Comparison of ENCODE assay signal across 9 mouse cellular contexts in the genomic region with DNA sequence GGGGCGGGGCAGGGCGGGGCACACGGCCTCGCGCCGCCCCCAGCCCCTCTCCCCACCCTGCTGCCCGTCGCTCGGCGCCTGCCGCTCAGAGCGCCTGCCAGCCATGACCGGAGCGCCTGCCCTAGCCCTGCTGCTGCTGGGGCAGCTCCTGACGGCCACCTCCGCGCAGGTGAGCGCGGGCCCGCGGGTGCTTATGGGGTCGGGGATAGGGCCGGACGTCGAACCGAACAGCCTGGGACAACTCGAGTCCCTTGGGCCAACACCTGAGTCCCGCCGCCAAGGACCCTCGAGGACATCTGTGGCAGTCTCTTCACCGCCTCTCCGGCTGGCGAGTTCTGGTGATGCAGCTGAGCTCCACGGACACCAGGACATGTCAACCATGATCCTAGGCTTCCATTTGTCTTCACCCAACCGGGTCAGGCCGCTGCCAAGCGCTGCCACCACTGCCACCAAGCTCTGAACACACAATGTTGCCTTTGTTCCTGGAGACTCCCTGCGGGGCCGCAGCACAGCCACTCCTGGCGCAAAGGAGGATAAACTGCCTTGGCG. TPM values are rescaled to one million over a fixed set of nuclear protein-coding genes. Genes with fewer than 3 reads are reported as not detected.
DNase-seq lines count a peak whose midpoint lies in the region; ATAC-seq and TF ChIP-seq lines count a peak whose summit lies in the region.
"Had no signal": no experiment of that assay in that cellular context is flagged by ENCODE, and none has a peak within 500 bp of the region (broad histone marks: within the 10 kb centered on the region; RNA-seq: fewer than 3 reads in every experiment).

No protein-coding gene starts in this region.

- peaks cover 4% of the 10 kb centered on the region; the same call in 1 of the 2 replicates for H3K4me1 ChIP-seq in embryonic facial prominence, embryonic 11.5 days (ENCODE audit: control insufficient read depth, insufficient read depth, low read length)
- H3K4me1 ChIP-seq in hindbrain, embryonic 16.5 days (ENCODE audit: control insufficient read depth, insufficient read depth, low read depth, low read length) = peaks cover 20% of the 10 kb centered on the region
- H3K4me1 ChIP-seq in neural tube, embryonic 13.5 days (replicated peaks) = peaks cover 42% of the 10 kb centered on the region

- no peak for DNase-seq in layer of hippocampus, adult 2 months (ENCODE audit: low spot score in 2 of 2)
- no peak for DNase-seq in layer of hippocampus, adult 9-10 months (ENCODE audit: low spot score)
- peak; percentile 39 for DNase-seq in embryonic facial prominence, embryonic 11.5 days (ENCODE audit: low spot score)
- DNase-seq in MN1 (ENCODE audit: low spot score) = no peak
- no peak for DNase-seq in adrenal gland, postnatal 14 days
- no peak for DNase-seq in ovary, postnatal 36 days (ENCODE audit: low spot score)

- H3K36me3 ChIP-seq in embryonic facial prominence, embryonic 11.5 days (replicated peaks; ENCODE audit: control insufficient read depth, insufficient read depth, low read depth, low read length) = peaks cover 7% of the 10 kb centered on the region
- peaks cover 9% of the 10 kb centered on the region for H3K36me3 ChIP-seq in hindbrain, embryonic 16.5 days (ENCODE audit: control insufficient read depth, insufficient read depth, low read length)
- peaks cover 28% of the 10 kb centered on the region for H3K36me3 ChIP-seq in neural tube, embryonic 13.5 days

- peak overlapping the region; percentile 70 for H3K27ac ChIP-seq in layer of hippocampus, adult 2 months
- H3K27ac ChIP-seq in embryonic facial prominence, embryonic 11.5 days (replicated peaks; ENCODE audit: low read depth, low read length) = no peak overlapping the region
- peak overlapping the region; percentile 40; the same call in 1 of the 2 replicates for H3K27ac ChIP-seq in hindbrain, embryonic 16.5 days (ENCODE audit: low read depth, low read length)
- peak overlapping the region; percentile 20 for H3K27ac ChIP-seq in neural tube, embryonic 13.5 days (replicated peaks)

- H3K4me3 ChIP-seq in layer of hippocampus, adult 2 months = peak overlapping the region; percentile 31; the same call in 1 of the 2 replicates
- peak overlapping the region; percentile 23 for H3K4me3 ChIP-seq in embryonic facial prominence, embryonic 11.5 days (ENCODE audit: low read depth, low read length)
- peak overlapping the region; percentile 39 for H3K4me3 ChIP-seq in hindbrain, embryonic 16.5 days (ENCODE audit: low read length)
- H3K4me3 ChIP-seq in neural tube, embryonic 13.5 days = peak overlapping the region; percentile 41

- TF ChIP-seq CTCF in layer of hippocampus, adult 2 months (conservative IDR thresholded peaks at IDR 0.05) = no peak

- peak overlapping the region; percentile 67 for H3K4me2 ChIP-seq in embryonic facial prominence, embryonic 11.5 days (ENCODE audit: low read depth, low read length)
- H3K4me2 ChIP-seq in hindbrain, embryonic 16.5 days (ENCODE audit: low read length) = peak overlapping the region; percentile 66
- H3K4me2 ChIP-seq in neural tube, embryonic 13.5 days = peak overlapping the region; percentile 62

- WGBS in embryonic facial prominence, embryonic 11.5 days = under 1% methylated on average over 41 of the region's 41 CpGs
- WGBS in hindbrain, embryonic 16.5 days = 3% methylated on average over 35 of the region's 41 CpGs
- WGBS in neural tube, embryonic 13.5 days = under 1% methylated on average over 38 of the region's 41 CpGs

- no peaks in the 10 kb centered on the region for H3K27me3 ChIP-seq in embryonic facial prominence, embryonic 11.5 days (ENCODE audit: control insufficient read depth, insufficient read depth, low read length)
- peaks cover 5% of the 10 kb centered on the region; the same call in 1 of the 2 replicates for H3K27me3 ChIP-seq in hindbrain, embryonic 16.5 days (replicated peaks; ENCODE audit: control insufficient read depth, insufficient read depth, low read length)
- H3K27me3 ChIP-seq in neural tube, embryonic 13.5 days = peaks cover 26% of the 10 kb centered on the region

- H3K9ac ChIP-seq in embryonic facial prominence, embryonic 11.5 days (replicated peaks; ENCODE audit: low read length) = peak overlapping the region; percentile 53; the same call in 1 of the 2 replicates
- H3K9ac ChIP-seq in hindbrain, embryonic 16.5 days (ENCODE audit: low read depth, low read length) = peak overlapping the region; percentile 65
- H3K9ac ChIP-seq in neural tube, embryonic 13.5 days = peak overlapping the region; percentile 69

- 0 out of 2 replicates have a peak, but pooled peaks have one; percentile 25 for ATAC-seq in embryonic facial prominence, embryonic 11.5 days (replicated peaks; ENCODE audit: insufficient number of reproducible peaks, low FRiP score, low TSS enrichment, low read depth)
- ATAC-seq in hindbrain, embryonic 16.5 days = peak; percentile 41; the same call in 1 of the 2 replicates
- ATAC-seq in neural tube, embryonic 13.5 days (ENCODE audit: low read depth) = peak; percentile 62

- H3K9me3 ChIP-seq in embryonic facial prominence, embryonic 11.5 days (replicated peaks; ENCODE audit: control insufficient read depth, low read length) = no peaks in the 10 kb centered on the region
- H3K9me3 ChIP-seq in hindbrain, embryonic 16.5 days (ENCODE audit: control insufficient read depth, low read length) = no peaks in the 10 kb centered on the region
- no peaks in the 10 kb centered on the region for H3K9me3 ChIP-seq in neural tube, embryonic 13.5 days

RNA-seq across cellular contexts. Expression of a gene that starts 0.6 kb away (rescaled TPM):
- 10 to 100 TPM in 1 of 2 experiments, 1 to 10 TPM in 1; 6.8 to 10.4 TPM for total RNA-seq in layer of hippocampus, adult 2 months (2021)
- polyA plus RNA-seq in embryonic facial prominence, embryonic 11.5 days (2014; fragmentation: Nextera tagmentation; extraction: Ambion mirVana) = 11.5 and 15.6 TPM in 2 replicates
- polyA plus RNA-seq in hindbrain, embryonic 16.5 days (2015; fragmentation: Nextera tagmentation; extraction: Ambion mirVana) = 92.8 and 93.2 TPM in 2 replicates
- polyA plus RNA-seq in neural tube, embryonic 13.5 days (2015; fragmentation: Nextera tagmentation; extraction: Ambion mirVana) = 69.2 and 73.5 TPM in 2 replicates
- 0.44 and 1.1 TPM in 2 replicates for total RNA-seq in adrenal gland, postnatal 14 days (2021)

RNA-seq across cellular contexts. Expression of a gene that starts 9.2 kb away (rescaled TPM):
- total RNA-seq in layer of hippocampus, adult 2 months (2021) = 10 to 100 TPM; 36.2 to 40.6 TPM
- 98.2 and 107 TPM in 2 replicates for polyA plus RNA-seq in embryonic facial prominence, embryonic 11.5 days (2014; fragmentation: Nextera tagmentation; extraction: Ambion mirVana)
- 82.2 and 83.4 TPM in 2 replicates for polyA plus RNA-seq in hindbrain, embryonic 16.5 days (2015; fragmentation: Nextera tagmentation; extraction: Ambion mirVana)
- polyA plus RNA-seq in neural tube, embryonic 13.5 days (2015; fragmentation: Nextera tagmentation; extraction: Ambion mirVana) = 79.3 and 80.9 TPM in 2 replicates
- 46.0 and 50.1 TPM in 2 replicates for total RNA-seq in adrenal gland, postnatal 14 days (2021)

RNA-seq across cellular contexts. Expression of a gene that starts 17.1 kb away (rescaled TPM):
- 10 to 100 TPM; 19.4 to 23.4 TPM for total RNA-seq in layer of hippocampus, adult 2 months (2021)
- 35.6 and 41.9 TPM in 2 replicates for polyA plus RNA-seq in embryonic facial prominence, embryonic 11.5 days (2014; fragmentation: Nextera tagmentation; extraction: Ambion mirVana)
- 36.8 and 38.1 TPM in 2 replicates for polyA plus RNA-seq in hindbrain, embryonic 16.5 days (2015; fragmentation: Nextera tagmentation; extraction: Ambion mirVana)
- 40.1 and 43.8 TPM in 2 replicates for polyA plus RNA-seq in neural tube, embryonic 13.5 days (2015; fragmentation: Nextera tagmentation; extraction: Ambion mirVana)
- 19.5 and 21.7 TPM in 2 replicates for total RNA-seq in adrenal gland, postnatal 14 days (2021)

RNA-seq across cellular contexts. Expression of a gene that starts 44.3 kb away (rescaled TPM):
- under 1 TPM in 1 of 2 experiments, not detected in 1; 0.47 TPM for total RNA-seq in layer of hippocampus, adult 2 months (2021)
- 0.25 and 0.59 TPM in 2 replicates for polyA plus RNA-seq in embryonic facial prominence, embryonic 11.5 days (2014; fragmentation: Nextera tagmentation; extraction: Ambion mirVana)
- polyA plus RNA-seq in hindbrain, embryonic 16.5 days (2015; fragmentation: Nextera tagmentation; extraction: Ambion mirVana) = 0.31 and 0.50 TPM in 2 replicates
- polyA plus RNA-seq in neural tube, embryonic 13.5 days (2015; fragmentation: Nextera tagmentation; extraction: Ambion mirVana) = 0.40 and 0.55 TPM in 2 replicates
- total RNA-seq in adrenal gland, postnatal 14 days (2021) = 0.15 TPM in 1 of 2 replicates, not detected in the other
- polyA plus RNA-seq: large intestine, adult 2 months had no signal
